Mouse (Mus musculus): Measurements from ENCODE around the gene Tbc1d16.

The Tbc1d16 gene

DNA sequence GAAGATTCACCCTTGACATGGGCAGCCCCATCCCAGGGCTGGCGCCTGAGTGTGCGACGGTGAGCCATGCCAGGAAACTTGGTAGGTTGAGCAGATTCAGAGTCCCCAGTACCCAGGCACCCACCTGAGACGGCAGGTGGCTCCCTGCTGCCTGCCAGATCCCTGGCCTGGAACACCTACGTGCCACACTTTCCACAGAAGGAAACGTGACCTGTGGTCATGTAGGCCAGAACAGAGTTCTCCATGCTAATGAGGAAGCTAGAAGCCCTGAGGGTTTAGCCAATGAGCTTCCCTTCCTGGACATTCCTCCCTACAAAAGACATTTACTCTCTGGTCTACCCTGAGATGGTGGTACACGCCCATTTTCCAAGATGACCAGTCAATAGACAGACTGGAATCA lies 56.7 kb downstream of the Tbc1d16 start:
- DNase-seq: no peak

GRCm38 (mm10) chr11:119168851-119169250 lies 59.4 kb downstream of the Tbc1d16 start:
- no peak for DNase-seq

DNA sequence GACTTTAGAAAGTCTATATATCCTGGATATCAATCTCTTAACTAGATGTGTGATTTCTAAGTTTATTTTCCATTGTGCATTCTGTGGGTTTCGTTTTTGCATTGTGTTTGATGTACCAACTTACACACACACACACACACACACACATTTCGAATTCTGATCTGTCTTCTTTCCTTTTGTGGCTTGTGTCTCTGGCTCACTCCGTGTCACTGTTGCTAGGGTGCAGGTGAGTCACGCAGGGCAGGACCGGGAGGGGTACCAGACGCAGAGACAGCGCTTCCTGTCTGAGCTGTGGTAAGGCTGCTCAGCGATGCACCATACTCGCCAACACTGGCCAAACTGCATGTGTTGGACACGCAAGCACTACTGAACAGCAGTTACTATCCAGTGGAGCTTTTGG lies 62.3 kb downstream of the Tbc1d16 start:
- peak; percentile 67 to 82 for DNase-seq

DNA sequence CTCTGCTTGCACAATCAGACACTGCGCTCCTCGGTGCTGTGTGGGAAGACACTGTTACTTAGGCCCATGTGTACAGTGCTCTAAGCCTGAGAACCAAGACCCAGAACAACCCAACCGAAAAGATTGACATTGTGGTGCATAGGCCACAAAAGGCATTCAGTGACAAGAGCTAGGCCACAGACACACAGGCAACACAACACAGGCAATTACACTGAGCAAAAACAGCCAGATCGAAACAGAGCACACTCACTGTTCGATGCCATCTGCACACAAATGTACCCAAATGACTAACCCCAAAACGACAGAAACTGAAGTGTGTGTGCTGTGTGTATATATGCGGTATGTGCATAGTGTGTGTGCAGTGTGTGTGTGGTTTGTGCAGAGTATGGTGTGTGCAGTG lies 63.9 kb downstream of the Tbc1d16 start:
- DNase-seq: no peak

DNA sequence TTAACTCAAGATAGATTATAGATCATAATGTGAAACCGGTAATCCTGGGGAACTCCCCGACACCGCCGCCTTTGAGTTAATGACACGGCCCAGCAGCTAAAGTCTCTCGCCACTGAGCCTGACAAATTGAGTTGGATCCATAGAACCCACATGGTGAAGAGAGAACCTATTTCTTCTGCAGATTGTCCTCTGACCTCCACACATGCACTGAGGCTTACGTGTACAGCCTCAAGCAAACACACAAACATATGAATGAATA lies 64.6 kb downstream of the Tbc1d16 start:
- no peak for DNase-seq

DNA sequence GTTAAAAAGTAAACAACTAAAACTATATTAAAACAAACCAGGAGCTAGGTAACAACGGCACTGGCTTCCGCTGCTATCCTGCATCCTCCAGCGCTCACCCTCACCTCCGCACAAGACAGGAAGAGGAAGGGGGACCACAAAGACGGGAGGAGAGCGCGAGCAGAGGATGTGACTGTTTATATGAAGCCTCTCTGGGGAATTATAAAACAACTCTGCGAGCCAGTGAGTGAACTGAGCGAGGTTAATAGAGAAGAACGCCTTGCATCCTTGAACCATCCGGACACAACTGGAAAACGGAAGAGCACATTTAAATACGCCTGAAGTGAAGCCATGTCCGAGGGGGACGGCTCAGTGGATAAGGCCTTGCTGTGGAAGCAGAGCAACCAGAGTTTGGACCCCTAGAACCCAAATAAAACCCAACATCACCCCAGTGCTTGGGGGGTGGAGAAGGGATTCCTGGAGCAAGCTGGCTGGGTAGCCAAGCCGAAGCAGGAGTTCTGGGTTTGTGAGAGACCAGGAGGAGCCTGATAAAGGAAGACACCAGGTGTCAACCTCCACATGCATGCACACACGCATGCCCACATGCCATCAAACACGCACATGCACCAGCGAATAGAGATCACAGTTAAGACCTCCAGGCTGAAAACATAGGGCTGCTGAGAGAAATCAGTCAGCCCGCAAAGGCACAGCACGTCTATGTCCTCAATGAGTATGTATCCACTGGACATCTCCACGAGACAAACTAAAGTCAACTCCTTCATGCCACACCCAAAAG lies 65.2 kb downstream of the Tbc1d16 start:
- peak; percentile 49 to 73 for DNase-seq

- DNase-seq: no peak
These were observed 66.6 kb downstream of the Tbc1d16 start for GRCm38 (mm10) chr11:119161665-119162064.

DNA sequence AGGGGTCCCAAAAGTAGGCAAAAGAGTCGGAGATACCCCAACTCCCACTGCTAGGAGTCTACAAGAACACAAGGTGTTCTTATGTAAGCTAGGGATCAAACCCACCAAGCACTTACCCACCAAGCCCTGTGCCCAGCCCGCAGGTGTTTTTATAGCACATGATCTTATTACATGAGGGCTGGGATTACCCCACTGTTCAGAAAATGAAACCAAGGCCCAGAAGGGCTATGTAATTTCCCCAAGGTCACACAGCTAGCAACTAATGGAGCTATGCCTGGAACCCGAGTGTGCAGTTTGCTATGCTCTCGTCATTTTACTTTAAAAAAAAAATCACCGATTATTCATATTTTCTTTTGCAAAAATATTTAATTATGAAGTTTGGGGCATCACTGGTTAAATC lies 68.2 kb downstream of the Tbc1d16 start:
- DNase-seq: no peak

DNA sequence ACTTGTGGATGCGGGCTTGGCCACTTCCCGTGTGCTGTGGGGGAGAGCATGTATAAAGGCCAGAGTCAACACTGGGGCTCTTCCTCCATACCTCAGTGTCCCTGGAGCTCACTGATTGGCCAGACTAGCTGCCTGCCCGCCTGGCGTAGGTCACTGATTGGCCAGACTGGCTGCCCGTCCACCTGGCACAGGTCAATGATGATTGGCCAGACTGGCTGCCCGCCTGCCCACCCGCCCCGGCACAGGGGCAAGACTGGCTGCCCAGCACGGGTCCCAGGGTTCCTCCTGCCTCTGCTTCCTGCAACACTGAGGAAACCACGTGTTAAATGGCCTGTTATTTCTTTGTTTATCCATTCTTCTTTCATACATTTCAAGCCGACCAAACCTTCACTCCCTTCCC lies 68.8 kb downstream of the Tbc1d16 start:
- DNase-seq: peak in 1 of 2 experiments; percentile 31

DNA sequence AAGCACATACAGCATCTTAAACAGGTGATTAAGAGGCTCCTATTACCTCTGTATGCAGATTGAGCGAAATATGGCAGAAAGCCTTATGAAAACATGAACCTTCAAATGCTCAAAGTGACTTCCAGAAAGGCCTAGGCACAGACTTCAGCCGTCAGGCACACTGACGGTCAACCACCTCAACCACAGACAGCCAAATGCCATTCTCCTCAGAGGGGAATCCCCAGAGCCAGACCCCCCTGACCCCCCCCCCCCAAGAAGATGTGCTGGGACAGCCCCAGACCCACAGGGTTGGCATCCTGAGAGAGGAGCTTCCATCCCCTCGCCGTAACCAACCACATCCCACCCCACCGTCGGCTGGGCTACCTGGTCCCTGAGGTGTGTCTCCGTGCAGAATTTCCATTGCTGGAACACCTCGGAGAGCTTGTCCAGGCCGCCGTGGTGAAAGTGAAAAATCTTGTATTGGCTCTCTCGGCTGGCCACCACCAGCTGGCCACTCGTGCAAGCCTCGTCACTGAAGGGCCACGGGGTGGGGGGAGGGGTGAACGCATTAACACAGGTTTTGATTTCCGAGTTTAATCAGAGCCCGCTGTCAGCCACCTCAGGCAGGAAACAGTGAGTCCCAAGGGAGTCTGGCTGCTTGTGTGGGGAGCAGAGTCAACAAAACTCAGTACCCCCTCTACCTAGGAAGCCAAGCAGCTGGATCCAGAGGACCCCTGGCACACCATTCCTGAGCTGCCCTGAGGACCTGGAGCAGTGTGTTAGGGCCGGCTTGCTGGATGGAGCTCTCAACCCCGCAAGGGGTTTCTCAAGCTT lies 70.7 kb downstream of the Tbc1d16 start:
- no peak for DNase-seq

GRCm38 (mm10) chr11:119156481-119157254 lies 71.6 kb downstream of the Tbc1d16 start:
- DNase-seq: no peak

DNA sequence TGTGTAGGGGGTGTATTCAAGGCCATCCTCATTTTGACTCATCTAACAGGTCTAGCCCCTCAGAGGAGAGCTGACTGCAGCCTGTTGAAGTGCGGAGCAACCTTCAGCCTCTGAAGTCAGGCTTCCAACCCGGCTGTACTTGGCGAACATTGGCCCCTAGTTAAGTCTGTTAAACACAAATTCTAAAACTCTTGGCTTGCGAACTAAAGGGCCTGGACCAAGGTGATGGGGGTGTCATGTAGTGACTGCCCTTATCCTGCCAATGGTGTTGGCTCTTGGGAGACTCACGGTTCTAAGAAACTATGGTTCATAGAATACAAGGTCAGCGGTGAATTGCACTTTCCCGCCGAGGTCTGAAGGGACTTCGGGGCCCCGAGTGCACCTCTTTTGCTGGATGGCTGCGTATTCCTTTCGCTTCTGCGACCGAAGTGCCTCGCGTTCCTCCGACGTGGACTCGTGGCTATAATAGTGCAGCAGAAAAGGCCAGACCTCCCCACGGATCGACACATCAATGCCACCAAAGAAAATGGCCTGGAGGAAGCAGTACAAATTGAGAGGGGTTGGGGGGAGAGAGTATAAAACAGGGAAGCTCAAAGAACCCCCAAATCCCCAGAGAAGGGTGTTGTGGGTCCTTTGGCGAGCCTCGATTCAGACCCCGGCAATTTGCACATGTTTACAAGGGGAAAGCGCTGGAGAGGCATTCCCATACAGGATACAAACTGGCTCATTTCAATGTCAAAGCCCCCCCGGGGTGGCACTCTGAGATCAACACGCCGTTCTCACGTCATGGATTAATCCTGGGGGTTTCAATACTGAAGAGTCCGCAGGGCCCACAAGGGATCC lies 72.4 kb downstream of the Tbc1d16 start:
- DNase-seq: no peak

GRCm38 (mm10) chr11:119152321-119152831 lies 75.9 kb downstream of the Tbc1d16 start:
- no peak for DNase-seq

GRCm38 (mm10) chr11:119151073-119151607 lies 77.2 kb downstream of the Tbc1d16 start:
- no peak for DNase-seq

DNA sequence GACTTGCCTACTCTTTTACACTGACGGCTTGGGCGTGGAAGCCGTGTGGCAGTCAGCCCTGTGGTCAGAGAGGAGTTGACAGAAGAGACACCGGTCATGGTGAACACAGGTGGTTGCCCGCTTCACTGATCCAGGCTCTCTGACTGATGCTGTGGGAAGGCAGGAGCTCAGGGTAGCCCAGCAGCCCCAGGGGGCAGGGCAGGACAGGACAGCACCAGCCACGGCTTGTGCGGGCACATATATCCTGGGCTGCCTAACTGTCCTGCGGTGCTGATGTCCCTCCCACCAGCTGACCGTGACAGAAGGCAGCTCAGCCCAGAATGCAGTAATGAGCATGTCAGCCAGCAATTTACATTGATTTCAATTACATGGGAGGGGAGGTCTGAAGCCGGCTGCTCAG lies 77.9 kb downstream of the Tbc1d16 start:
- DNase-seq: no peak

DNA sequence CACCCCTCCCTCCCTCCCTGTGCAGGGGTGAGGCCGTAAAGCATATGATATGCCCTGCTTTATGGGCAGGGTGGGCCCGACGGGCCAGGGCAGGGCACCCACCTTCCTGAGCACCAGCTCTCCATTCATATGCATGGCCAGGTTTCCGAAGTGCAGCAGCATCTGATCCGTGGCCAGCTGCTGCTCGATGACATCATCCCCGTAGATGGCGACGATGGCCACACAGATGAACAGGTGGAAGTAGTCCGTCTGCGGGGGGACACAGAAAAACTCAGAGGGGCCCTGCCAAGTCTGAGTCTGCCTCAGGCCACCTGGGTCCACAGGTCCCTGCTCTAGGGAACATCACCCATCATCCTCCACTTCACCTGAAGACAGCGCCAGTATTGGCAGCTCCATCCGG lies 79.5 kb downstream of the Tbc1d16 start:
- DNase-seq: no peak

GRCm38 (mm10) chr11:119147153-119147552 lies 81.1 kb downstream of the Tbc1d16 start:
- DNase-seq: no peak

- no peak for DNase-seq
These were observed 82.2 kb downstream of the Tbc1d16 start for GRCm38 (mm10) chr11:119146140-119146539.

- DNase-seq: no peak
These were observed 83.4 kb downstream of the Tbc1d16 start for GRCm38 (mm10) chr11:119144801-119145475.

- DNase-seq: peak; percentile 41 to 44
These were observed 84.8 kb downstream of the Tbc1d16 start for GRCm38 (mm10) chr11:119143376-119144002.

DNA sequence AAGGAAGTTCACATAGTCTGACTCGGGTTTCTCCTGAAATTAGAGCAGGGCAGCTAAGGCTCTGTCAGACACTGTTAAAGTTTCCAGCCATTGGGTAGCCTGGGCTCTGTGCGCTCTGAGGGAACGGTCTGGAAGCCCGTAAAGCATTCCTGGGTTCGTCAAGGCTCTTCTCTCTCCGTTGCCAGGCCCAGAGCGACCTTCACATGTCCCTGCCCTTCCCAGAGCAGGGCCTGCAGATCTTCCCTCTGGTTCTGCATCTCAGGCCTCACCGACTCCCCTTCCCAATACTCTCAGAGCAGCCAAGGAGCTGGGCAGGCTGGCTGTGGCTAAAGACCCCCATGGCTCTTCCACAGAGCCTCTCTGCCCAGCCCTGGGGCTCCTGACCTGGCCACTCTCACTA lies 85.7 kb downstream of the Tbc1d16 start:
- no peak for DNase-seq
